Mouse (Mus musculus): ENCODE results near the gene Aif1l.
"Not testable (repeated sequence)": the region's sequence is repeated elsewhere in the genome, so short reads cannot be mapped to it uniquely, and the experiment has no call there.

The Aif1l gene

DNA sequence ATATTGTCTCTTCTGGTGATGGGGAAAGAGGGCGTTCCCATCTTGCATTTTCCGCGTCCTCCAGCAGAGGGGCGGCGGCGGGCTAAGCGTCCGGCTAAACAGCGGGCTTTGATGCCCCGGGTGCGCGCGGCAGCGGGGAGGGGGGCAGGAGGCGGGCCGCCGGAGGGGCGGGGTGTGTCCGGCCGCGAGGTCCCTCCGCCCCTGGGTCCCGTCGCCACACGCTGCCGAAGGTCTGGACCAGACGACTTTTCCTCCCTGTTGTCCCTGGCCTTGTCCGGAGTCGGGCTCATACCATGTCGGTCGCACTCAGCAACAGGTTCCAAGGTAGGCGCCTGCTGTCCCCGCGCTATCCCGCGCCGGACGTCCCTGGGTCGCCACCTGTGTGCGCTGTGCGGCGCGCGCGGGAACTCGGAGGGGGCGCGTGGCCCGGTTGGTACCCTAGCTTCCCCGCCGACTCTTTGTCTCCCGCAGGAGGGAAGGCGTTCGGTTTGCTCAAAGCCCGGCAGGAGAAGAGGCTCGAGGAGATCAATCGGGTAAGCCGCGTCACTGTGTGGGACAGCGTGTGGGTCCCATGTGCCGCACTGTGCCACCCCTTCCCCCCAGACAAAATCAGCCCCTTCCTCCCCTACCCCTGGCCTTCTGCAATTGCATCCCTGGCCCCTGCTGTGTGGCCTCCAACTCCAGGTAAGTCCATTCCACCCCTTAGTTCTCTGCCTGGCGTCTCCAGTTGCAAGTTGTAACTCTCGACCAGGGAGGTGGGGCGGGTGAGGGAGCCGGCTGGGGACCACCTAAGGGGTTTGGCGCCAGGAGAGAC is at the start of gene Aif1l:
Aif1l (plus strand) TSS at position 82 of the 814 bp plus-strand sequence.
- peak; percentile 84 for DNase-seq (ENCODE audit: low spot score)

DNA sequence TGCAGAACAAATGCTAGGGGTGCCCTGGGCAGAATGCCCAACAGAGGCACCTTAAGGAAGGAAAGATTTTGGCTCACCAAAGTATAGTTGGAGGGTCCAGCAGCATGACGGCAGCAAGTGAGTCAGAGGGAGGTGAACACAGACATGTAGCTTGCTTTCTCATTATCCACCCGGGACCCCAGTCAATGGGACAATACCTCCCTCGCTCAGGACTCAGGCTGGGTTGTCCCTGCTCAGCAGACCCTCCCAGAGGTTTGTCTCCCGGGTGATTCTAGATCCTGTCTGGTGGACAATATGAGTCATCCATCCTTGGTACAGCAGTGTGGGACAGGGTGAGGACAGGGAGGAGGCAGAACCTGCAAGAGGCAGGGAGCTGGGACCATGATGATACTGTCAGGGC is 49.0 kb upstream of the Aif1l start:
- no peak for DNase-seq (ENCODE audit: low spot score)

- DNase-seq (ENCODE audit: low spot score), result peak; percentile 41
These were observed 48.1 kb upstream of the Aif1l start for GRCm38 (mm10) chr2:31901659-31902362.

- DNase-seq (ENCODE audit: low spot score), result peak; percentile 56
These were observed 45.9 kb upstream of the Aif1l start for GRCm38 (mm10) chr2:31904089-31904488.

- DNase-seq (ENCODE audit: low spot score), result peak; percentile 60
These were observed 45.3 kb upstream of the Aif1l start for GRCm38 (mm10) chr2:31904622-31905021.

DNA sequence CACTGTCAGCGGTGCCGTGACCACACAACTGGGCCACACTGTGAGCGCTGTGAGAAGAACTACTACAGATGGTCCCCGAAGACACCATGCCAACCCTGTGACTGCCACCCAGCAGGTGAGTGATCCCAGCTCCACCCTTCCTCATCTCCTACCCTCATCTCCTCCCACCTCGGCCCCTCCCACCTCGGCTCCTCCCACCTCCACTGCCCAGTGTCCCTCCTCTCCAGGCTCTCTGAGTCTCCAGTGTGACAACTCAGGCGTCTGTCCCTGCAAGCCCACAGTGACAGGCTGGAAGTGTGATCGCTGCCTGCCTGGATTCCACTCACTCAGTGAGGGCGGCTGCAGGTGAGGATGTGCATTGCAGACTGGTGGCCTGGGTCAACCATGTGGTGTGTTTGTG is 44.3 kb upstream of the Aif1l start:
- DNase-seq (ENCODE audit: low spot score), result peak; percentile 57

DNA sequence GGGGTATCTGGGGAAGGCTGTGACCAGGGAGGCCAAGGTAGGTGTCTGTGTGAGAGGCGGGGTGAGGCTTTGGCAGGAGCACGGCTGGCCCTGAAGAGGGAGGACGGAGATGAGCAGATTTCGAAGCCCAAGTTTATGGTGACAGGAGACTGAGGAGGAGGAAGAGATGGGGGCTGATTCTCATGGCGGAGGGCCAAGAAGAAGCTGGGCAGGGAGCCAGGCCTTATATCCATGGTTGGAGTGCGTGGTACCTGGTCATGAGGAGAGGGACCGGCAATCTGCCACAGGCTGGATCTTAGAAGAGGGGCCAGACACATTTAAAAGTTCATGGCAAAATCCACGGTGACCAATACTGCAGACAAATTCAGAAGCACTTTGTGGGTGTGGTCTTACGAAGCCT is 43.5 kb upstream of the Aif1l start:
- DNase-seq (ENCODE audit: low spot score), result peak; percentile 59

DNA sequence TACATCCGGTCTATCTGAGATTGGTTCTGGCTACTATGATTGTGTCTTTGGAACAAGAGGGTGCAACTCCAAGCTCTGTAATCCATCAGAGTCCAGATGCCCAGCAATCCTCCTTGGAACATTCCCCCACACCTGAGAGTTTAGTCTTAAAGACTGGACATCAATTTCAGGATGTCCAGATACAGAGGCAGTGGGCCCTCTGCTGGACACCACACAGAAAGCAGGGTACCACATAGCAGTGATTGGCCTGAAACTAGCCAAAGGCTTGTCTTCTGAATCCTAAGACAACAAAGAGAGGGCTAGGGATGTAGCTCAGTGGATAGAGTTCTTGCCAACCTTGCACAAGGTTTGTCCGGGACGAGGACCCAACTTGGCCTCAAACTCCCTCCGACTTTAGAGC is 37.4 kb upstream of the Aif1l start:
- no peak for DNase-seq (ENCODE audit: low spot score)

- DNase-seq (ENCODE audit: low spot score), result not testable (repeated sequence)
These were observed 35.7 kb upstream of the Aif1l start for GRCm38 (mm10) chr2:31914213-31914612.

DNA sequence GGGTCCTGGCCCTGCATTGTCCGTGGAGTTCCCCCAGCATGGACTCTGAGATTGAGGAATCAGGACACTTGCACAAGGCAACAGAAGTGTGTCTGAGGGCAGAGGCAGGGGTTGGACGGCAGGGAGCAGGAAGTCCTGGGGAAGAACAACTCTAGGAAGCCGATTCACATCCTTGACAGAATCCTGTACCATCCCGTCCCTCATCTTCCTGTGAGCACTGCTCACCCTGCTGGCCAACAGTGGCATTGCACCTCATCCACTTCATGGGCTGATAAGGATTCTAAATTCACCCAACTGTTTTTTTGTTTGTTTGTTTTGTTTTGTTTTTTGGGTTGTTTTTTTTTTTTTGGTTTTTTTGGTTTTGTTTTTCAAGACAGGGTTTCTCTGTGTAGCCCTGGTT is 34.8 kb upstream of the Aif1l start:
- peak; percentile 93 for DNase-seq (ENCODE audit: low spot score)

DNA sequence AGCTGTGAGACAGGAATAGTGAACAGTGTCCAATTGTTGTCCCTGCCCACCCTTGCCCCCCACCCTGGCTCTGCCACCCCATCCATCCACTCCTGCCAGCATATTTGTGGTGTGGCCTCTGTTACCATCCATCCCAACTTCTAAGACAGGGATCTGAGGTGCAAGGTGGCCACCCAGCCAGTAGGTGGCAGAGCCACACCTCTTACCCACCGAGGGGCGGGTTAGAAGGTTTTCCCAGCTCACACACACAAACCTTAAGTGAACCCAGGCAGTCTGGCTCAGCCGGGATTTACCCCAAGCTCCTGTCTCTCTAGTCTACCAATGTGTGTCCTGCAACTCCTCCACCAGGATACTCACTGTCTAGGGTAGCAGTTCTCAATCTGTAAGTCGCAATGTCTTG is 32.3 kb upstream of the Aif1l start:
- no peak for DNase-seq (ENCODE audit: low spot score)

DNA sequence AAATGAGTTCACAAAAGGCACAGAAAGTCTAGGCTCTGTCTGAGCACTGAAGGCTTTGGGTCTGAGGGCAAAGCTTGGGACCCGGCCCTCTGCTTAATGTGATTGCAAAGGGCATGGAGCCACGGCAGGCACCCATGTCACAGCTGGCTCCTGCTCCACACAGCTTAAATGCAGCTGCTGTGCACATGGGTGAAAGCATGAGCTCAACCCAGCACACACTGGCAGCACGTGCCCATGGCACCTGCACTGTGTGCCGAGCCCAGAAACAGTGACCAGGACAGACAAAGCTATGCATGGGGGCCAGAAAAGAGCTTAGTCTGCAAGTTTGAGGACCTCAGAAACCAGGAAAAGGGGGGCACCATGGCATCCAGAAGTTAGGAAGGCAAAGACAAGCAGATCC is 26.3 kb upstream of the Aif1l start:
- no peak for DNase-seq (ENCODE audit: low spot score)

- DNase-seq (ENCODE audit: low spot score), result peak; percentile 66
These were observed 25.1 kb upstream of the Aif1l start for GRCm38 (mm10) chr2:31924811-31925210.

- no peak for DNase-seq (ENCODE audit: low spot score)
These were observed 24.0 kb upstream of the Aif1l start for GRCm38 (mm10) chr2:31925936-31926335.

DNA sequence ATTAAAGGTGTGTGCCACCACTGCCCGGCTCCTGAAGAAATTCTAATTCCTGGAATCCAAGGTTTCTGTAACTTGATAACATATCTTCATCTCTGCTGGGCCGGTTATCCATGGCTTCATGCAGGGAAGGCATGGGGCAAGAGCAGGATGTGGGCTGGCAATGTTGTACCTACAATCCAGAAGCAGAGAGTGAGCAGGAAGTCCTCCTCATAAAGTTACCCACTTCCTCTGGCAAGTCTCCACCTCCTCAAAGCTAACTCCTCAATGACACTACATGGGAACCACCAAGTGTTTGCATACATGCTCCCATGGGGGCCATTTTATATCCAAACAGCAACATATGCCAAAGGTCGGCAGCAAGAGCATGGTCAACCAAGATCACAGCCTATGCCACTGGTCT is 20.3 kb upstream of the Aif1l start:
- no peak for DNase-seq (ENCODE audit: low spot score)

DNA sequence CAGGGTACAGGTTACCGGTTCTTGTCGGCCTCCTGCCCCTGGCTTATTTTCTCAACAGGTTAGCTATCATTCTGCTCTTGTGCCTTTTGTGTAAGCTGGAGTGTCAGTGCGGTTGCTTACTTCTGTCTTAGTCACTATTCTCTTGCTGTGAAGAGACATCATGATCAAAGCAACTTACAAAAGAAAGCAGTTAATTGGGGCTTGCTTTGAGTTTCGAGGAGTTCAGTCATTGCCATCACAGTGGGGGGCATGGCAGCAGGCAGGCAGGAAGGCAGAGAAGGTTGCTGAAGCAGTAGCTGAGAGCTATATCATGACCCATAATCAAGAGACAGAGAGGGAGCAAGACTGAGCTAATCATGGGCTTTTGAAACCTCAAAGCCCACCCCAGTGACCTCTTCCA is 15.4 kb upstream of the Aif1l start:
- no peak for DNase-seq (ENCODE audit: low spot score)

DNA sequence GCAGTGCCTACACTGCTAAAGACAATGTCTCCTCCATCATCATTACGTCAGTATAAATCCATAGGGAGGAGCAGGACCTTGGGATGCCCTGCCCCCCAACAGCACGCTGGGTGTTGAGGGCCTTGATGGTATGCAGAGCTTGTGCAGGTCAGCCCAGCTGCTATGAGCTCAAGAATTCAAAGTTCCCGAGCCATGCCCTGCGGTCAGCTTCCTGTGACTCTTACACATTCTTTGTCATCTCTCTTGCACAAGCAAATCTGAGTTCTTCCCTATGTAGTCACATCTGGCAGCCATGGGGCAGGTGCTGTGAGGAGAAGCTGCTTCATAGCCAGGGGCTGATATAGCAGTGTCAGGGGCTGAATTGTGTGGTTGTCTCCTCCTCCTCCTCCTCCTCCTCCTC is 14.9 kb upstream of the Aif1l start:
- DNase-seq (ENCODE audit: low spot score), result no peak

GRCm38 (mm10) chr2:31938298-31938697 is 11.6 kb upstream of the Aif1l start:
- DNase-seq (ENCODE audit: low spot score), result no peak

DNA sequence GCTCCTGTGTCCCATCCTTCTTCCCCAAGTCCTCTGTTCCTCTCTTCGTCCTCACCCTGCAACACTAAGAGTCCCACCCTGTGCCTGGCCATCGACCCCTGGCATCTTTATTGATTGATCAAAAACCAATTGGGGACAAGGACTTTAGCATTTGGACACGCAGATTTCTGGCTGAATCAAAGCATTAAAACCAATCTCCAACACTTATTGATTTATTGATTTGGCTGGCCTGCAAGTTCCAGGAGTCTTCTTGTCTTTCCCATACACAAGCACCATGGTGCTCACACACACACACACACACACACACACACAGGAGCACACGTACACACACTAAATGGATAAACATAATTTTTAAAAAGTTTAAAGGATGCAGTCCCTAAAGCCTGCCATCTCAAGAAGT is 6.9 kb upstream of the Aif1l start:
- DNase-seq (ENCODE audit: low spot score), result no peak

DNA sequence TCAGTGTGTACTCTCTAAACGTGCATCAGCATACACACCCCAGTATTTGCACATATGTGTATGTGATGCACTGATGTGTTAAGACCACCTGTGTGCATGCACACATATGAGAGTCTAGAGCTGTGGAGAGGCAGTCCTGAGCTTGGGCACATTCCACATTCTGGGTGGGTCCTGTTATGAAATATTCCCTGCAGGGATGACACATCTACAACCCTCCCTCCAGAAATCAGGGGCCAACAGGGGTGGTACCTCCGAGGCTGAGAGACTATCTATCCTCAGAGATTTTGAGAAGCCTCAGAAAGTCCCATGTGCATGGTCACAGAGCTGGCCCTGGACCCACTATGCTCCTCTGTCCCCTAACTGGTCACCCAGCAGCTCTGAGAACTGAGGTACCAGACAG is 4.4 kb upstream of the Aif1l start:
- no peak for DNase-seq (ENCODE audit: low spot score)

DNA sequence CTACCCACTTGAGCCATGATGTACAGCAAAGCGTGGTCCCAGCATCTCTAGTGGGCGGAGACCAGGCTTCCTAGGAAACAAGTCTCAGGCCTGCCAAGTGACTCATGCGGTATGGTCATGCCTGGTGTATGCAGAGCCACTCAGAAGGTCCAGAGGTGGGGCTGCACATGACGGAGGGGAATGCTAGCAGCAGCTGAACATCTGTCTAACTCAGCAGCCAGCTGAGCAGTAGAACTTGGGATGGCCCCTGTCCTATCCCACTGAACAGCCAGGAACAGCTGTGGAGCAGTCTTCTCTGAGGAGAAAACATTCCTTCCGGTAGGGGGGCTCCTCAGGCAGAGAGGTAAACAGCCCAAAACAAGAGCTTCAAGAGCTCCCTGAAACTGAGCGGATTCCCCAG is 1.5 kb upstream of the Aif1l start:
- no peak for DNase-seq (ENCODE audit: low spot score)

DNA sequence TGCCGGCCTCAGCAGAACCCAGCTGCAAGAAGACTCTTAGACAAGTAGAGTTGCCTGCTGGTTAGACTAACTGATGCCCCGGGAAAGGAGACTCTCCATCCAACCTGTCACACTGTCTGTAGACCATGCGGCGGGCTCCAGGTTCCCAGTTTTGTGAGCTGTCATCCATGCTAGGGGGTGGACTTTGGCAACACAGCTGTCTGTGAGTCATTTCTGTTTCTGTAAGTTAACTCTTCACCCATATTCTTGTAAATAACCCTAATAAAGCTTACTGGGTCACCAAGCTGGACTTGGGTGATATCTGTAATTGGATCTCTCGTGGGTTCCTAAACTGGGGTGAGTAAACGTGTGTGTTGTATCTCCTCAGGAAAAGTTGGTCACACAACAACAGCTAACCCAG is 1.1 kb upstream of the Aif1l start:
- DNase-seq (ENCODE audit: low spot score), result no peak

GRCm38 (mm10) chr2:31950966-31951365 is 1.0 kb downstream of the Aif1l start:
- no peak for DNase-seq (ENCODE audit: low spot score)

DNA sequence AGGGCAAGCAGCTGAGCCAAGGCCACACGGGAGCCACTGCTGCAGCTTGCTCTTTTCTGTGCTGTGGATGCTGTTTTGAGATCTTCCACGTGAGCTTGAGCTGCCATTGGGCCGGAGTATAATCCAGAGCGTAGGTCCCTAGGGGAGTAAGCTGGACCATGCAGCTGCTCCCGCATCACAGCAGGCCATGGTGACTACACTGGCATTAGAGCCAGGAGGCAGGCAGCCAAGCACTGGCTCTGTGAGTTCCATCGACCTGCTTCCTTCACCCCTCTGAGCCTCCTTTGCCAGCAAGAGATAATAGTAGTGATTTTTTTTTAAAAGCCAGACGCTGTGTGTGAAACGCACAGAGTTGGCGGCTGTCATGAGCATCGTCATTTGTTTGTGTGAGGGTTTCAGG is 2.3 kb downstream of the Aif1l start:
- no peak for DNase-seq (ENCODE audit: low spot score)

All from testis, postnatal 10 days (tissue).